ENCODE assay signal across 8 mouse cellular contexts in genomic region chr10:115315473-115316171, GRCm38 (mm10). TPM values are rescaled to one million over a fixed set of nuclear protein-coding genes. Genes with fewer than 3 reads are reported as not detected.
DNase-seq lines count a peak whose midpoint lies in the region; ATAC-seq lines count a peak whose summit lies in the region.

TSS of gene Rab21 (minus strand) at chr10:115315594.

- peaks cover 25% of the 10 kb centered on the region for H3K4me1 ChIP-seq in brown adipose tissue, adult 24 weeks (ENCODE audit: control insufficient read depth, insufficient read depth, insufficient read length, low read length)
- peaks cover 25 to 39% of the 10 kb centered on the region in 2 experiments for H3K4me1 ChIP-seq in heart, embryonic 14.5 days (ENCODE audit: control insufficient read depth in 2 of 2, insufficient read depth in 2 of 2, low read length in 2 of 2)
- peaks cover 44% of the 10 kb centered on the region for H3K4me1 ChIP-seq in liver, embryonic 13.5 days (replicated peaks)
- H3K4me1 ChIP-seq in stomach, embryonic 16.5 days (ENCODE audit: control insufficient read depth, insufficient read depth, low read length): peaks cover 20% of the 10 kb centered on the region

- peak; percentile 96 for DNase-seq in CD4-positive, CD25-positive, alpha-beta regulatory T cell, adult 2 months (ENCODE audit: low read depth, low spot score)
- peak; percentile 69 for DNase-seq in fibroblast of lung, adult 2 months (ENCODE audit: low read depth)
- DNase-seq in kidney, postnatal 14 days: peak; percentile 97
- peak; percentile 93 for DNase-seq in liver, embryonic 13.5 days
- DNase-seq in neural tube, embryonic 10.5 days (ENCODE audit: extremely low spot score, low spot score): peak; percentile 100

- under 1% methylated on average over 48 of the region's 48 CpGs for WGBS in heart, embryonic 14.5 days
- WGBS in liver, embryonic 13.5 days (ENCODE audit: insufficient replicate concordance): under 1% methylated on average over 47 of the region's 48 CpGs
- WGBS in stomach, embryonic 16.5 days: under 1% methylated on average over 48 of the region's 48 CpGs

- H3K9me3 ChIP-seq in heart, embryonic 14.5 days (ENCODE audit: control insufficient read depth, low read length): no peaks in the 10 kb centered on the region
- no peaks in the 10 kb centered on the region for H3K9me3 ChIP-seq in liver, embryonic 13.5 days (replicated peaks)
- no peaks in the 10 kb centered on the region for H3K9me3 ChIP-seq in stomach, embryonic 16.5 days (replicated peaks; ENCODE audit: control insufficient read depth, low read length)

- no peaks in the 10 kb centered on the region for H3K27me3 ChIP-seq in heart, embryonic 14.5 days (ENCODE audit: control insufficient read depth, insufficient read depth, low read length)
- H3K27me3 ChIP-seq in liver, embryonic 13.5 days: no peaks in the 10 kb centered on the region
- no peaks in the 10 kb centered on the region for H3K27me3 ChIP-seq in stomach, embryonic 16.5 days (ENCODE audit: control insufficient read depth, insufficient read depth, low read length)

- H3K27ac ChIP-seq in brown adipose tissue, adult 24 weeks (replicated peaks; ENCODE audit: low read depth, low read length): peak within 1 kb of the TSS; percentile 96
- H3K27ac ChIP-seq in heart, embryonic 14.5 days (replicated peaks in 1 of 2; ENCODE audit: control insufficient read depth in 1 of 2, insufficient read depth in 1 of 2, low read depth in 2 of 2, low read length in 2 of 2): peak within 1 kb of the TSS; percentile 99 to 100
- peak within 1 kb of the TSS; percentile 89 for H3K27ac ChIP-seq in liver, embryonic 13.5 days
- peak within 1 kb of the TSS; percentile 93 for H3K27ac ChIP-seq in stomach, embryonic 16.5 days (ENCODE audit: low read length)

- peak within 1 kb of the TSS; percentile 99 for H3K9ac ChIP-seq in heart, embryonic 14.5 days (ENCODE audit: low read length)
- peak within 1 kb of the TSS; percentile 97 for H3K9ac ChIP-seq in liver, embryonic 13.5 days
- peak within 1 kb of the TSS; percentile 94 for H3K9ac ChIP-seq in stomach, embryonic 16.5 days (ENCODE audit: low read length)

- H3K4me3 ChIP-seq in brown adipose tissue, adult 24 weeks (ENCODE audit: insufficient read depth, low read depth, low read length): peak within 1 kb of the TSS; percentile 76
- peak within 1 kb of the TSS; percentile 77 to 95 for H3K4me3 ChIP-seq in heart, embryonic 14.5 days (ENCODE audit: control insufficient read depth in 1 of 2, insufficient read depth in 1 of 2, low read depth in 1 of 2, low read length in 2 of 2)
- H3K4me3 ChIP-seq in liver, embryonic 13.5 days (replicated peaks): peak within 1 kb of the TSS; percentile 99
- H3K4me3 ChIP-seq in stomach, embryonic 16.5 days (replicated peaks; ENCODE audit: low read length): peak within 1 kb of the TSS; percentile 82

- ATAC-seq in heart, embryonic 14.5 days (ENCODE audit: insufficient number of reproducible peaks, insufficient read depth, low FRiP score, low read depth): peak; percentile 89
- ATAC-seq in liver, embryonic 13.5 days (ENCODE audit: low read depth): peak; percentile 91
- peak; percentile 93 for ATAC-seq in stomach, embryonic 16.5 days (ENCODE audit: insufficient read depth, low FRiP score)

- H3K4me2 ChIP-seq in heart, embryonic 14.5 days (ENCODE audit: low read length): peak within 1 kb of the TSS; percentile 88
- H3K4me2 ChIP-seq in liver, embryonic 13.5 days: peak within 1 kb of the TSS; percentile 87
- H3K4me2 ChIP-seq in stomach, embryonic 16.5 days (ENCODE audit: low read depth, low read length): peak within 1 kb of the TSS; percentile 78

- H3K36me3 ChIP-seq in heart, embryonic 14.5 days (ENCODE audit: control insufficient read depth, insufficient read depth, low read length): no peaks in the 10 kb centered on the region
- 0 out of 2 replicates have a peak, but pooled peaks cover 9% of the 10 kb centered on the region for H3K36me3 ChIP-seq in liver, embryonic 13.5 days
- H3K36me3 ChIP-seq in stomach, embryonic 16.5 days (ENCODE audit: control insufficient read depth, insufficient read depth, low read length): no peaks in the 10 kb centered on the region

RNA-seq across cellular contexts. Expression of gene Rab21, which starts in this region (rescaled TPM):
- polyA plus RNA-seq in brown adipose tissue, adult 24 weeks (2012; ENCODE audit: insufficient read depth, insufficient read length, missing spikeins): 50.2 and 54.3 TPM in 2 replicates
- polyA plus RNA-seq in heart, embryonic 14.5 days (2014; fragmentation: Nextera tagmentation; extraction: Ambion mirVana): 18.6 and 22.0 TPM in 2 replicates
- polyA plus RNA-seq in liver, embryonic 13.5 days (2015; fragmentation: Nextera tagmentation; extraction: Ambion mirVana): 2.4 and 2.7 TPM in 2 replicates
- 3.6 and 4.2 TPM in 2 replicates for polyA plus RNA-seq in stomach, embryonic 16.5 days (2015; fragmentation: Nextera tagmentation; extraction: Ambion mirVana)

Comparison
In these comparisons a context has a peak if more than half of its experiments do, and no peak if none do; other contexts are left out.
1. Peak in every context shown above with its lines: DNase-seq, ATAC-seq, H3K4me3 ChIP-seq and H3K27ac ChIP-seq.